Mouse (Mus musculus): ENCODE measurements at regions not wholly inside any gene's neighbourhood (a gene's known extent, or its start where the extent isn't known, plus 50 kb on each side); places are given as distances from the start of the nearest gene placed in this dataset.

- 63% methylated on average over 1 of the region's 1 CpGs for WGBS (ENCODE audit: insufficient replicate concordance)
- ATAC-seq (ENCODE audit: low read depth) = no peak
- no peaks in the 10 kb centered on the region for H3K4me1 ChIP-seq (replicated peaks)
- no peak overlapping the region for H3K9ac ChIP-seq
- no peak overlapping the region for H3K4me2 ChIP-seq
- H3K36me3 ChIP-seq = no peaks in the 10 kb centered on the region
- H3K27ac ChIP-seq = no peak overlapping the region
- no peak overlapping the region for H3K4me3 ChIP-seq (replicated peaks)
- DNase-seq = no peak
- H3K9me3 ChIP-seq (replicated peaks) = no peaks in the 10 kb centered on the region
- H3K27me3 ChIP-seq = no peaks in the 10 kb centered on the region
Observed at GRCm38 (mm10) chr4:40031361-40031760, 111.5 kb upstream of the Aco1 start.

GRCm38 (mm10) chr4:40047846-40048245 is 95.0 kb upstream of the Aco1 start:
- H3K9ac ChIP-seq = no peak overlapping the region
- no peaks in the 10 kb centered on the region for H3K9me3 ChIP-seq (replicated peaks)
- DNase-seq = no peak
- no peak for ATAC-seq (ENCODE audit: low read depth)
- H3K36me3 ChIP-seq = no peaks in the 10 kb centered on the region
- H3K27ac ChIP-seq = no peak overlapping the region
- 83% methylated on average over 10 of the region's 10 CpGs for WGBS (ENCODE audit: insufficient replicate concordance)
- H3K4me1 ChIP-seq (replicated peaks) = no peaks in the 10 kb centered on the region
- H3K4me3 ChIP-seq (replicated peaks) = no peak overlapping the region
- H3K27me3 ChIP-seq = no peaks in the 10 kb centered on the region
- no peak overlapping the region for H3K4me2 ChIP-seq

- no peak for DNase-seq
- no peak overlapping the region for H3K4me3 ChIP-seq (replicated peaks)
- no peaks in the 10 kb centered on the region for H3K27me3 ChIP-seq
- 65% methylated on average over 6 of the region's 6 CpGs for WGBS (ENCODE audit: insufficient replicate concordance)
- no peak overlapping the region for H3K4me2 ChIP-seq
- H3K9me3 ChIP-seq (replicated peaks) = no peaks in the 10 kb centered on the region
- H3K9ac ChIP-seq = no peak overlapping the region
- ATAC-seq (ENCODE audit: low read depth) = no peak
- H3K4me1 ChIP-seq (replicated peaks) = no peaks in the 10 kb centered on the region
- no peak overlapping the region for H3K27ac ChIP-seq
- no peaks in the 10 kb centered on the region for H3K36me3 ChIP-seq
Observed at GRCm38 (mm10) chr4:40049086-40049485, 93.8 kb upstream of the Aco1 start.

- ATAC-seq (ENCODE audit: low read depth) = no peak
- Histone ChIP-seq H3K4me2 (no peak overlapping the region), H3K4me3 (replicated peaks) (no peak overlapping the region), H3K9ac (no peak overlapping the region), H3K36me3 (no peaks in the 10 kb centered on the region), H3K4me1 (replicated peaks) (no peaks in the 10 kb centered on the region), H3K9me3 (replicated peaks) (no peaks in the 10 kb centered on the region), H3K27me3 (no peaks in the 10 kb centered on the region), H3K27ac (no peak overlapping the region)
- DNase-seq = no peak
- 62% methylated on average over 4 of the region's 4 CpGs for WGBS (ENCODE audit: insufficient replicate concordance)
Observed at GRCm38 (mm10) chr4:40051848-40052247, 91.0 kb upstream of the Aco1 start.

GRCm38 (mm10) chr4:40053391-40053790 is 89.5 kb upstream of the Aco1 start:
- no peaks in the 10 kb centered on the region for H3K4me1 ChIP-seq (replicated peaks)
- H3K27me3 ChIP-seq = no peaks in the 10 kb centered on the region
- H3K27ac ChIP-seq = no peak overlapping the region
- no peaks in the 10 kb centered on the region for H3K36me3 ChIP-seq
- H3K9me3 ChIP-seq (replicated peaks) = no peaks in the 10 kb centered on the region
- H3K4me3 ChIP-seq (replicated peaks) = no peak overlapping the region
- DNase-seq (no peak), ATAC-seq (ENCODE audit: low read depth) (no peak)
- H3K4me2 ChIP-seq = no peak overlapping the region
- 59% methylated on average over 2 of the region's 2 CpGs for WGBS (ENCODE audit: insufficient replicate concordance)
- H3K9ac ChIP-seq = no peak overlapping the region

GRCm38 (mm10) chr4:40063751-40064456 is 79.0 kb upstream of the Aco1 start:
- H3K4me3 ChIP-seq (replicated peaks) = no peak overlapping the region
- no peak overlapping the region for H3K27ac ChIP-seq
- no peaks in the 10 kb centered on the region for H3K4me1 ChIP-seq (replicated peaks)
- H3K4me2 ChIP-seq = no peak overlapping the region
- DNase-seq (no peak), ATAC-seq (ENCODE audit: low read depth) (no peak)
- WGBS (ENCODE audit: insufficient replicate concordance) = 67% methylated on average over 3 of the region's 3 CpGs
- H3K9ac ChIP-seq = no peak overlapping the region
- no peaks in the 10 kb centered on the region for H3K9me3 ChIP-seq (replicated peaks)
- H3K27me3 ChIP-seq = no peaks in the 10 kb centered on the region
- no peaks in the 10 kb centered on the region for H3K36me3 ChIP-seq

- no peak overlapping the region for H3K4me3 ChIP-seq (replicated peaks)
- 71% methylated on average over 9 of the region's 9 CpGs for WGBS (ENCODE audit: insufficient replicate concordance)
- no peak for ATAC-seq (ENCODE audit: low read depth)
Observed at GRCm38 (mm10) chr4:40064457-40064836, 78.4 kb upstream of the Aco1 start.

GRCm38 (mm10) chr4:40070959-40071634 is 71.8 kb upstream of the Aco1 start:
- no peak for DNase-seq

More at GRCm38 (mm10) chr4:40064457-40064836, 78.4 kb upstream of the Aco1 start:
- Histone ChIP-seq H3K27ac (no peak overlapping the region), H3K36me3 (no peaks in the 10 kb centered on the region), H3K27me3 (no peaks in the 10 kb centered on the region), H3K9ac (no peak overlapping the region), H3K4me1 (replicated peaks) (no peaks in the 10 kb centered on the region), H3K4me2 (no peak overlapping the region), H3K9me3 (replicated peaks) (no peaks in the 10 kb centered on the region)
- no peak for DNase-seq

GRCm38 (mm10) chr4:40081035-40081434 is 61.8 kb upstream of the Aco1 start:
- ATAC-seq (ENCODE audit: low read depth) (no peak), DNase-seq (no peak)
- Histone ChIP-seq H3K9me3 (replicated peaks) (no peaks in the 10 kb centered on the region), H3K36me3 (no peaks in the 10 kb centered on the region), H3K27ac (no peak overlapping the region), H3K27me3 (no peaks in the 10 kb centered on the region), H3K4me3 (replicated peaks) (no peak overlapping the region), H3K4me2 (no peak overlapping the region), H3K9ac (no peak overlapping the region), H3K4me1 (replicated peaks) (no peaks in the 10 kb centered on the region)
- WGBS (ENCODE audit: insufficient replicate concordance) = 50% methylated on average over 3 of the region's 3 CpGs

More at GRCm38 (mm10) chr4:40070959-40071634, 71.8 kb upstream of the Aco1 start:
- no peaks in the 10 kb centered on the region for H3K4me1 ChIP-seq (replicated peaks)
- H3K27me3 ChIP-seq = no peaks in the 10 kb centered on the region
- no peaks in the 10 kb centered on the region for H3K9me3 ChIP-seq (replicated peaks)
- H3K4me2 ChIP-seq = no peak overlapping the region
- H3K27ac ChIP-seq = no peak overlapping the region
- H3K9ac ChIP-seq = no peak overlapping the region
- no peaks in the 10 kb centered on the region for H3K36me3 ChIP-seq
- 49% methylated on average over 4 of the region's 4 CpGs for WGBS (ENCODE audit: insufficient replicate concordance)
- no peak overlapping the region for H3K4me3 ChIP-seq (replicated peaks)
- no peak for ATAC-seq (ENCODE audit: low read depth)

GRCm38 (mm10) chr4:40090295-40090694 is 52.6 kb upstream of the Aco1 start:
- Histone ChIP-seq H3K4me3 (replicated peaks) (no peak overlapping the region), H3K4me2 (no peak overlapping the region), H3K9ac (no peak overlapping the region), H3K27ac (no peak overlapping the region), H3K9me3 (replicated peaks) (no peaks in the 10 kb centered on the region), H3K4me1 (replicated peaks) (no peaks in the 10 kb centered on the region), H3K27me3 (no peaks in the 10 kb centered on the region), H3K36me3 (no peaks in the 10 kb centered on the region)
- no peak for ATAC-seq (ENCODE audit: low read depth)
- WGBS (ENCODE audit: insufficient replicate concordance) = 61% methylated on average over 5 of the region's 5 CpGs
- no peak for DNase-seq

All from liver, embryonic 13.5 days (tissue).